Mouse (Mus musculus) megakaryocyte, embryonic 14.5 days (primary cell): ENCODE results near the gene Arpc1a.

ENCODE experiments used
- FLI1 ChIP-seq: IDR thresholded peaks from 2 replicates; pipeline ENCODE4 v1.6.1; 2012; ENCODE audit warnings: low read length, inconsistent platforms, mixed read lengths
- GATA1 ChIP-seq: IDR thresholded peaks from 3 replicates; pipeline ENCODE4 v1.6.1; 2012; ENCODE audit warnings: mixed read lengths, low read length, inconsistent platforms, borderline replicate concordance

GRCm38 (mm10) chr5:145114071-145114605 lies 30.5 kb downstream of the Arpc1a start, which contains the start of gene Arpc1b:
- no peak for TF ChIP-seq GATA1
- TF ChIP-seq FLI1 = no peak
